Mouse (Mus musculus) liver, embryonic 16.5 days (tissue): ENCODE results near the gene Gucy2g. TPM values are rescaled to one million over a fixed set of nuclear protein-coding genes. Genes with fewer than 3 reads are reported as not detected.

Experiments
- ATAC-seq: fragments of 200-750 bp; cut with Nextera tagmentation; 2 replicates; pipeline ENCODE4 v1.8.0; 2017; ENCODE audit warnings: low read depth, mild to moderate bottlenecking, moderate number of reproducible peaks, moderate library complexity
- H3K27ac ChIP-seq: fragments of 300-500 bp; sonication (generic); 2 replicates; pipeline ENCODE4 v1.5.1; 2014; ENCODE audit warnings: mild to moderate bottlenecking, low read length
- H3K27me3 ChIP-seq: fragments of 300-500 bp; sonication (generic); 2 replicates; pipeline ENCODE4 v1.6.1; 2014; ENCODE audit warnings: low read depth, low read length, mixed read lengths; ENCODE audit not compliant: control insufficient read depth, insufficient read depth
- H3K36me3 ChIP-seq: fragments of 300-500 bp; sonication (generic); 2 replicates; pipeline ENCODE4 v1.6.1; 2014; ENCODE audit warnings: mild to moderate bottlenecking; ENCODE audit not compliant: control insufficient read depth, insufficient read depth
- H3K4me1 ChIP-seq: fragments of 300-500 bp; sonication (generic); 2 replicates; pipeline ENCODE4 v1.6.1; 2014; ENCODE audit warnings: low read depth, low read length, mixed read lengths; ENCODE audit not compliant: control insufficient read depth
- H3K4me2 ChIP-seq: fragments of 300-500 bp; sonication (generic); 2 replicates; pipeline ENCODE4 v1.6.1; 2014; ENCODE audit warnings: low read depth, low read length, mixed read lengths
- H3K4me3 ChIP-seq: fragments of 300-500 bp; sonication (generic); 2 replicates; pipeline ENCODE4 v1.5.1; 2014; ENCODE audit warnings: low read depth, mild to moderate bottlenecking, low read length
- H3K9ac ChIP-seq: fragments of 300-500 bp; sonication (generic); 2 replicates; pipeline ENCODE4 v1.6.1; 2014; ENCODE audit warnings: low read depth, low read length
- H3K9me3 ChIP-seq: fragments of 300-500 bp; sonication (generic); replicated peaks from 2 replicates; pipeline ENCODE4 v1.6.1; 2016; ENCODE audit warnings: low read length; ENCODE audit not compliant: control insufficient read depth
- WGBS: fragments of 180-500 bp; shearing (Covaris S2); extraction: QIAGEN DNeasy Blood & Tissue Kit; methylation state at CpG from one replicate; pipeline ENCODE4 v1.1.7; 2014; ENCODE audit not compliant: insufficient replicate concordance; 5-methylcytosine and 5-hydroxymethylcytosine counted together
- polyA plus RNA-seq: library from polyadenylated mRNA; unstranded; fragments of >200 nt; fragmentation: Nextera tagmentation; extraction: Ambion mirVana; gene quantifications from 2 replicates; pipeline ENCODE4 v1.2.1, GENCODE M21; 2015

The Gucy2g gene
- polyA plus RNA-seq, 1 experiment from 2014 or later = 0.02 TPM

- Histone ChIP-seq H3K4me1 (peaks cover 55% of the 10 kb centered on the region), H3K4me3 (peak overlapping the region; percentile 70), H3K9ac (peak overlapping the region; percentile 77), H3K4me2 (peak overlapping the region; percentile 69), H3K27ac (peak overlapping the region; percentile 84), H3K9me3 (no peaks in the 10 kb centered on the region), H3K36me3 (no peaks in the 10 kb centered on the region), H3K27me3 (no peaks in the 10 kb centered on the region)
- peak; percentile 51 for ATAC-seq
- under 1% methylated on average over 32 of the region's 32 CpGs for WGBS
These were observed 12.8 kb upstream of the Gucy2g start for GRCm38 (mm10) chr19:55253570-55254441.

GRCm38 (mm10) chr19:55253239-55253569 lies 12.2 kb upstream of the Gucy2g start:
- peak overlapping the region; percentile 70 for H3K4me3 ChIP-seq
- ATAC-seq = peak; percentile 3; the same call in 1 of the 2 replicates
- H3K4me1 ChIP-seq = peaks cover 51% of the 10 kb centered on the region
- H3K27ac ChIP-seq = peak overlapping the region; percentile 84
- peak overlapping the region; percentile 77 for H3K9ac ChIP-seq
- peak overlapping the region; percentile 69 for H3K4me2 ChIP-seq
- no peaks in the 10 kb centered on the region for H3K27me3 ChIP-seq
- H3K9me3 ChIP-seq = no peaks in the 10 kb centered on the region
- H3K36me3 ChIP-seq = no peaks in the 10 kb centered on the region
- WGBS = under 1% methylated on average over 9 of the region's 9 CpGs

- 72% methylated on average over 9 of the region's 9 CpGs for WGBS
- Histone ChIP-seq H3K4me1 (peaks cover 45% of the 10 kb centered on the region), H3K4me2 (peak within 1 kb of the TSS; percentile 69), H3K9me3 (no peaks in the 10 kb centered on the region), H3K9ac (no peak within 1 kb of the TSS), H3K27me3 (no peaks in the 10 kb centered on the region), H3K36me3 (no peaks in the 10 kb centered on the region), H3K27ac (peak within 1 kb of the TSS; percentile 57), H3K4me3 (peak within 1 kb of the TSS; percentile 38)
- peak; percentile 35 for ATAC-seq
These were observed 10.5 kb upstream of the Gucy2g start, which contains the start of gene Acsl5 for GRCm38 (mm10) chr19:55251383-55252124. Gene Acsl5 (plus strand): TSS chr19:55251938.

- H3K27me3 ChIP-seq = no peaks in the 10 kb centered on the region
- no peaks in the 10 kb centered on the region for H3K36me3 ChIP-seq
- H3K4me1 ChIP-seq = peaks cover 41% of the 10 kb centered on the region
- no peak overlapping the region for H3K9ac ChIP-seq
- no peak overlapping the region for H3K4me3 ChIP-seq
- no peak for ATAC-seq
- no peak overlapping the region for H3K27ac ChIP-seq
- WGBS = 55% methylated on average over 5 of the region's 5 CpGs
- no peak overlapping the region for H3K4me2 ChIP-seq
- no peaks in the 10 kb centered on the region for H3K9me3 ChIP-seq
These were observed 9.4 kb upstream of the Gucy2g start for GRCm38 (mm10) chr19:55250451-55250850.

GRCm38 (mm10) chr19:55247991-55248520 lies 7.0 kb upstream of the Gucy2g start:
- 18% methylated on average over 9 of the region's 9 CpGs for WGBS
- peak overlapping the region; percentile 30; the same call in 1 of the 2 replicates for H3K9ac ChIP-seq

GRCm38 (mm10) chr19:55247563-55247962 lies 6.5 kb upstream of the Gucy2g start:
- Histone ChIP-seq H3K4me3 (no peak overlapping the region), H3K9me3 (no peaks in the 10 kb centered on the region), H3K27me3 (no peaks in the 10 kb centered on the region), H3K4me1 (peaks cover 39% of the 10 kb centered on the region), H3K27ac (peak overlapping the region; percentile 57; the same call in 1 of the 2 replicates), H3K36me3 (no peaks in the 10 kb centered on the region), H3K9ac (no peak overlapping the region), H3K4me2 (no peak overlapping the region)
- no peak for ATAC-seq
- WGBS = 75% methylated on average over 5 of the region's 5 CpGs

More at GRCm38 (mm10) chr19:55247991-55248520, 7.0 kb upstream of the Gucy2g start:
- no peaks in the 10 kb centered on the region for H3K9me3 ChIP-seq
- peak; percentile 33 for ATAC-seq
- no peaks in the 10 kb centered on the region for H3K27me3 ChIP-seq
- H3K36me3 ChIP-seq = no peaks in the 10 kb centered on the region
- no peak overlapping the region for H3K4me3 ChIP-seq
- peak overlapping the region; percentile 57 for H3K27ac ChIP-seq
- peaks cover 41% of the 10 kb centered on the region for H3K4me1 ChIP-seq
- peak overlapping the region; percentile 23; the same call in 1 of the 2 replicates for H3K4me2 ChIP-seq

- H3K9me3 ChIP-seq = no peaks in the 10 kb centered on the region
- H3K9ac ChIP-seq = no peak overlapping the region
- WGBS = 19% methylated on average over 7 of the region's 7 CpGs
- peak; percentile 69 for ATAC-seq
- H3K4me3 ChIP-seq = no peak overlapping the region
- no peaks in the 10 kb centered on the region for H3K36me3 ChIP-seq
- no peak overlapping the region for H3K4me2 ChIP-seq
- H3K27ac ChIP-seq = no peak overlapping the region
- peaks cover 22% of the 10 kb centered on the region for H3K4me1 ChIP-seq
- H3K27me3 ChIP-seq = no peaks in the 10 kb centered on the region
These were observed 3.8 kb upstream of the Gucy2g start for GRCm38 (mm10) chr19:55244791-55245231.

GRCm38 (mm10) chr19:55239766-55240426 lies 1.1 kb downstream of the Gucy2g start:
- no peak for ATAC-seq
- Histone ChIP-seq H3K4me1 (peaks cover 3% of the 10 kb centered on the region), H3K27me3 (no peaks in the 10 kb centered on the region), H3K36me3 (no peaks in the 10 kb centered on the region), H3K4me2 (no peak overlapping the region), H3K4me3 (no peak overlapping the region), H3K27ac (no peak overlapping the region), H3K9ac (no peak overlapping the region), H3K9me3 (no peaks in the 10 kb centered on the region)
- 57% methylated on average over 6 of the region's 6 CpGs for WGBS
